Mouse (Mus musculus) ES-E14 (cell line): Measurements from ENCODE around the gene Foxd3.

Source experiments
- HCFC1 ChIP-seq: IDR thresholded peaks from 2 replicates; pipeline ENCODE4 v1.6.1; 2012; ENCODE audit warnings: low read length, inconsistent platforms, borderline replicate concordance; ENCODE audit not compliant: insufficient read depth
- MAFK ChIP-seq: IDR thresholded peaks from 2 replicates; pipeline ENCODE4 v1.6.1; 2014; ENCODE audit warnings: mild to moderate bottlenecking, low read depth, low read length, inconsistent platforms; ENCODE audit not compliant: insufficient read depth
- ZC3H11A ChIP-seq: IDR thresholded peaks from 2 replicates; pipeline ENCODE4 v1.6.1; 2012; ENCODE audit warnings: low read depth, mild to moderate bottlenecking, inconsistent platforms, low read length, borderline replicate concordance
- ZNF384 ChIP-seq: IDR thresholded peaks from 2 replicates; pipeline ENCODE4 v1.6.1; 2012; ENCODE audit warnings: low read depth, low read length, inconsistent platforms

GRCm38 (mm10) chr4:99641920-99642319 is 14.2 kb upstream of the Foxd3 start:
- TF ChIP-seq ZC3H11A (no peak), MAFK (no peak), HCFC1 (no peak), ZNF384 (no peak)
